In the genomic region with DNA sequence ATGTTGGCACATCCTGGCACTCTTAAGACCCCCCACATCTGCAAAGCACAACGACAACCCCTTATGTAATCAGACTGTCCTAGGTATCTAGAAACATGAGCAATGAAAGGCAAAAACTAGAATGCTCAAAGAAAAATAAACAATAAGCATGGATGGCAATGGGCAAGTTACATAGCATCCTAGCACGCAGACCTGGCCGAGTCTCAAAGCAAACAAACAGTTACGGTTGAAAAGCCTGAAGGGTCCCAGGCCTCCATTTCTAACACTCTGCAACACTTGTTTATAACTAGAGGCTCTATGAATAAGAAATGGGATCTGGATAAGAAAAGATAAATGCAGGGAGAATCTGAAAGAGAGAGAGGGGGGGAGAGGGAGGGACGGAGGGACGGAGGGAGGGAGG, we compare ENCODE assay signal across 22 mouse cellular contexts. TPM values are rescaled to one million over a fixed set of nuclear protein-coding genes. Genes with fewer than 3 reads are reported as not detected.
DNase-seq lines count a peak whose midpoint lies in the region; ATAC-seq lines count a peak whose summit lies in the region.
"Had no signal": no experiment of that assay in that cellular context is flagged by ENCODE, and none has a peak within 500 bp of the region (broad histone marks: within the 10 kb centered on the region; RNA-seq: fewer than 3 reads in every experiment).

No protein-coding gene starts in this region.

- DNase-seq in hindbrain, embryonic 11.5 days (ENCODE audit: low spot score) = no peak
- no peak for DNase-seq in neural tube, embryonic 10.5 days (ENCODE audit: extremely low spot score, low spot score)
- DNase-seq in adrenal gland, adult 18-20 months (ENCODE audit: low spot score in 2 of 2) = no peak
- DNase-seq in adrenal gland, postnatal 10 days = no peak
- DNase-seq in left cerebral cortex, adult 11 months (ENCODE audit: low spot score) = no peak
- DNase-seq: B cell, adult 2 months; cerebellum, adult 8-10 months; gastrocnemius, postnatal 10 days; heart, adult 11 months; kidney, postnatal 4 days; lung, postnatal 10 days; right cerebral cortex, adult 18-20 months; thymus, postnatal 14 days had no signal

- H3K4me3 ChIP-seq in hindbrain, embryonic 13.5 days = peak overlapping the region; percentile 45; the same call in 1 of the 2 replicates
- H3K4me3 ChIP-seq in hindbrain, embryonic 11.5 days (ENCODE audit: low read depth, low read length) = no peak overlapping the region
- H3K4me3 ChIP-seq in neural tube, embryonic 12.5 days = no peak overlapping the region
- H3K4me3 ChIP-seq in midbrain, embryonic 15.5 days = peak overlapping the region; percentile 54
- H3K4me3 ChIP-seq: erythroblast, embryonic 14.5 days; heart, embryonic 13.5 days; intestine, embryonic 15.5 days; limb, embryonic 15.5 days had no signal

- no peak overlapping the region for H3K27ac ChIP-seq in hindbrain, embryonic 13.5 days
- no peak overlapping the region for H3K27ac ChIP-seq in hindbrain, embryonic 11.5 days (ENCODE audit: low read depth, low read length)
- no peak overlapping the region for H3K27ac ChIP-seq in neural tube, embryonic 12.5 days
- H3K27ac ChIP-seq in midbrain, embryonic 15.5 days = no peak overlapping the region
- H3K27ac ChIP-seq: heart, embryonic 13.5 days; intestine, embryonic 15.5 days; limb, embryonic 15.5 days; stomach, postnatal 0 days had no signal

- H3K4me1 ChIP-seq in hindbrain, embryonic 13.5 days (replicated peaks) = peaks cover 40% of the 10 kb centered on the region
- no peaks in the 10 kb centered on the region for H3K4me1 ChIP-seq in hindbrain, embryonic 11.5 days (replicated peaks; ENCODE audit: control insufficient read depth, insufficient read depth, low read length)
- H3K4me1 ChIP-seq in neural tube, embryonic 12.5 days = peaks cover 3% of the 10 kb centered on the region
- H3K4me1 ChIP-seq in midbrain, embryonic 15.5 days = peaks cover 29% of the 10 kb centered on the region
- H3K4me1 ChIP-seq: intestine, embryonic 15.5 days; limb, embryonic 15.5 days had no signal

- H3K9ac ChIP-seq in hindbrain, embryonic 13.5 days = no peak overlapping the region
- H3K9ac ChIP-seq in hindbrain, embryonic 11.5 days (ENCODE audit: low read depth, low read length) = no peak overlapping the region
- no peak overlapping the region for H3K9ac ChIP-seq in neural tube, embryonic 12.5 days
- no peak overlapping the region for H3K9ac ChIP-seq in midbrain, embryonic 15.5 days
- H3K9ac ChIP-seq: heart, embryonic 13.5 days; intestine, embryonic 15.5 days; limb, embryonic 15.5 days had no signal

- no peak for ATAC-seq in hindbrain, embryonic 13.5 days (ENCODE audit: low FRiP score)
- no peak for ATAC-seq in hindbrain, embryonic 11.5 days (ENCODE audit: low FRiP score)
- no peak for ATAC-seq in neural tube, embryonic 12.5 days (ENCODE audit: low FRiP score, low read depth)
- no peak for ATAC-seq in midbrain, embryonic 15.5 days (replicated peaks)
- ATAC-seq: intestine, embryonic 15.5 days had no signal

- H3K4me2 ChIP-seq in hindbrain, embryonic 13.5 days = peak overlapping the region; percentile 58
- no peak overlapping the region for H3K4me2 ChIP-seq in hindbrain, embryonic 11.5 days (replicated peaks; ENCODE audit: low read depth, low read length)
- 0 out of 2 replicates have a peak overlapping the region, but pooled peaks have one; percentile 12 for H3K4me2 ChIP-seq in neural tube, embryonic 12.5 days (replicated peaks)
- H3K4me2 ChIP-seq in midbrain, embryonic 15.5 days = peak overlapping the region; percentile 53
- H3K4me2 ChIP-seq: intestine, embryonic 15.5 days; limb, embryonic 15.5 days had no signal

- H3K27me3 ChIP-seq in hindbrain, embryonic 13.5 days = 0 out of 2 replicates have a peak, but pooled peaks cover 4% of the 10 kb centered on the region
- H3K27me3 ChIP-seq in hindbrain, embryonic 11.5 days (ENCODE audit: control insufficient read depth, insufficient read depth, low read length) = no peaks in the 10 kb centered on the region
- no peaks in the 10 kb centered on the region for H3K27me3 ChIP-seq in neural tube, embryonic 12.5 days (replicated peaks)
- no peaks in the 10 kb centered on the region for H3K27me3 ChIP-seq in midbrain, embryonic 15.5 days (replicated peaks)
- H3K27me3 ChIP-seq: intestine, embryonic 15.5 days had no signal

- no peaks in the 10 kb centered on the region for H3K36me3 ChIP-seq in hindbrain, embryonic 13.5 days
- no peaks in the 10 kb centered on the region for H3K36me3 ChIP-seq in hindbrain, embryonic 11.5 days (ENCODE audit: control insufficient read depth, insufficient read depth, low read length)
- H3K36me3 ChIP-seq in neural tube, embryonic 12.5 days = no peaks in the 10 kb centered on the region
- H3K36me3 ChIP-seq in midbrain, embryonic 15.5 days (replicated peaks) = no peaks in the 10 kb centered on the region
- H3K36me3 ChIP-seq: heart, embryonic 13.5 days; intestine, embryonic 15.5 days; limb, embryonic 15.5 days had no signal

- no peaks in the 10 kb centered on the region for H3K9me3 ChIP-seq in hindbrain, embryonic 13.5 days
- H3K9me3 ChIP-seq in hindbrain, embryonic 11.5 days (ENCODE audit: control insufficient read depth, low read length) = no peaks in the 10 kb centered on the region
- H3K9me3 ChIP-seq in neural tube, embryonic 12.5 days = no peaks in the 10 kb centered on the region
- no peaks in the 10 kb centered on the region for H3K9me3 ChIP-seq in midbrain, embryonic 15.5 days
- H3K9me3 ChIP-seq: heart, embryonic 13.5 days; intestine, embryonic 15.5 days; limb, embryonic 15.5 days had no signal

- WGBS in hindbrain, embryonic 13.5 days = 63% methylated on average over 6 of the region's 6 CpGs
- 77% methylated on average over 5 of the region's 6 CpGs for WGBS in hindbrain, embryonic 11.5 days
- WGBS in neural tube, embryonic 12.5 days = 83% methylated on average over 5 of the region's 6 CpGs
- 55% methylated on average over 6 of the region's 6 CpGs for WGBS in midbrain, embryonic 15.5 days

RNA-seq across cellular contexts. Expression of a gene that starts 3.2 kb away (rescaled TPM):
- 26.5 and 29.4 TPM in 2 replicates for polyA plus RNA-seq in hindbrain, embryonic 13.5 days (2015; fragmentation: Nextera tagmentation; extraction: Ambion mirVana)
- 2.1 and 2.8 TPM in 2 replicates for polyA plus RNA-seq in hindbrain, embryonic 11.5 days (2014; fragmentation: Nextera tagmentation; extraction: Ambion mirVana)
- 10.8 and 10.9 TPM in 2 replicates for polyA plus RNA-seq in neural tube, embryonic 12.5 days (2016; fragmentation: Nextera tagmentation; extraction: Ambion mirVana)
- 48.1 and 53.3 TPM in 2 replicates for polyA plus RNA-seq in midbrain, embryonic 15.5 days (2015; fragmentation: Nextera tagmentation; extraction: Ambion mirVana)
- total RNA-seq in adrenal gland, adult 18-20 months (2021) = under 1 TPM; 0.46 to 0.90 TPM
- total RNA-seq in adrenal gland, postnatal 10 days (2021) = 1 to 10 TPM; 1.4 to 2.4 TPM
- total RNA-seq: megakaryocyte progenitor cell, adult 5-6 weeks had no signal
- polyA plus RNA-seq: erythroblast, embryonic 14.5 days had no signal

Comparison
In these comparisons a context has a peak if more than half of its experiments do, and no peak if none do; other contexts are left out.
1. H3K4me3 ChIP-seq: peak in hindbrain, embryonic 13.5 days (single experiment) and midbrain, embryonic 15.5 days (single experiment); none in hindbrain, embryonic 11.5 days (single experiment) and neural tube, embryonic 12.5 days (single experiment).